Mouse (Mus musculus) adrenal gland, adult 8-10 months (tissue): Measurements from ENCODE around the gene Sectm1b. TPM values are rescaled to one million over a fixed set of nuclear protein-coding genes. Genes with fewer than 3 reads are reported as not detected.
"Not testable (repeated sequence)": the region's sequence is repeated elsewhere in the genome, so short reads cannot be mapped to it uniquely, and the experiment has no call there.

Experiments used
- DNase-seq: peaks from one replicate; pipeline ENCODE4 v3.0.0; 2022
- total RNA-seq, 4 experiments: library from RNA; stranded (reverse); gene quantifications; 2 replicates each; pipeline ENCODE4 v1.2.4; 2022

Sectm1b gene
- total RNA-seq, 4 experiments from 2014 or later: not detected

DNA sequence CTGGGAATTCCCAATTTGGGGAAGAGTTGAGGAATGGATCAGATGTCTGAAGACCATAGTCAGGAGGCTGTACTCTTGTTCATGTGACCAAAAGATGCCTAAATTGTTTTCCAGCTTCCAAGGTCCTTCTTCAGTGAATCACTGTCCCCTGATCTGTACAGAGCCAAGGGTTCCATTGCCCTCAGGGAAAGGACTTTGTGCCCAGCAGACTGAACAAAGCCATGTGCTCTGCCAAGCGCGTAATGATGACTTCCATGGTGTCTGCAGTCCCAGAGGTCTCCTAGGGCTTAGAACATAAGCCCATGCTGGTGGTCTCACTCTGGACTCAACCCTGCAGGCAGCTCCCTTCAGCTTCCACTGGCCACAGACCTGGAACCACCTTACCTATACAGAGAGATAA is 4.5 kb upstream of the Sectm1b start:
- DNase-seq: no peak

DNA sequence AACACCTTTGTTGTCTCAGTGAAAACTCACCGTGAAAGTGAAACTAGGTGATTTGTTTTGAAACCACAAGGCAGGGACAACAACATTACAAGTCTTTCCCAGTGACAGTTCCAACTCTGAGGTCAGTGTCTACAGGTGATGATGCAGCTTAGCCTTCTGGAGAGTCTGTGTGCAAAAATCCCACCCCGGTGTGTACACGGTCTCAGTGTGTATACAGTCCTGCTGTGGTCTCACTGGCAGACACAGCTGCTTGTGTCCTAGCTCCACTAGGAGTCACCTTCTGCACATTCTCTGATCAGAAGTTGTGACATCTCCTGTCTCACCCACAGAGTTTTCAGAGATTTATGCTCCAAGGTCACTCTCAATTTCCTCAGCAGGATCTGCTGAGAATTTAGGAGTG is 828 bp upstream of the Sectm1b start:
- DNase-seq: peak; percentile 26

DNA sequence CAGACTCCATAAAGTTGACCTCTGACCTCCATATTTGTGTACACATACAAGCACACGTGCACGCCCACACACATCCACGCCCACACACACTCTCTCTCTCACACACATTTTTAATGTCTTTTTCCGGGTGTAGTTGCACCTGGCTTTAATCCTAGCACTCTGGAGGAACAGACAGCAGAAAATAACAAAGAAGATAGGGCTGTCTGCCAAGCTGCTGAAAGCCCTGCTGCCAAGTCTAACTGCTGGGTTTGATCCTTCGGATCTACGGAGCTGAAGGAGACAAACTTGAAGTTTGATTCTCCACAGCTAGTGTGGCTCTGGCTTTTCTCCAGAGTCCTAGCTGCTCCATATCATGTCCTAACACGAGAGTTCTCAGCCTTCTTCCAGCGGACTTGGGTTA is 1.8 kb downstream of the Sectm1b start:
- DNase-seq: no peak

DNA sequence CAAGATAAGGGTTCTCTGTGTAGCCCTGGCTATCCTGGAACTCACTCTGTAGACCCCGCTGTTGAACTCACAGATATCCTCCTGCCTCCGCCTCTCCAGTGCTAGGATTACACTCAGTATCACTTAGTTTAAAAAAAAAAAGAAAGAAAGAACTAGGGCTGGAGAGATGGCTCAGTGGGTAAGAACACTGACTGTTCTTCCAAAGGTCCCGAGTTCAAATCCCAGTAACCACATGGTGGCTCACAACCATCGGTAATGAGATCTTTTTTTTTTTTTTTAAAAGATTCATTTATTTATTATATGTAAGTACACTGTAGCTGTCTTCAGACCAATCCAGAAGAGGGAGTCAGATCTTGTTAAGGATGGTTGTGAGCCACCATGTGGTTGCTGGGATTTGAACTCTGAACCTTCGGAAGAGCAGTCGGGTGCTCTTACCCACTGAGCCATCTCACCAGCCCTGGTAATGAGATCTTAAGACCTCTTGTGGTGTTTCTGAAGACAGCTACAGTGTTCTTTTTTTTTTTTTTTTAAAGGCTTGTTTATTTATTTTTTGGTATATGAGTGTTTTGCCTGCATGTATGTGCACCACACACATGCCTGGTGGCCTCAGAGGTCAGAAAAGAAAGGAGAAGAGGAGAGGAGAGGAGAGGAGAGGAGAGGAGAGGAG is 2.8 kb downstream of the Sectm1b start:
- DNase-seq: not testable (repeated sequence)

DNA sequence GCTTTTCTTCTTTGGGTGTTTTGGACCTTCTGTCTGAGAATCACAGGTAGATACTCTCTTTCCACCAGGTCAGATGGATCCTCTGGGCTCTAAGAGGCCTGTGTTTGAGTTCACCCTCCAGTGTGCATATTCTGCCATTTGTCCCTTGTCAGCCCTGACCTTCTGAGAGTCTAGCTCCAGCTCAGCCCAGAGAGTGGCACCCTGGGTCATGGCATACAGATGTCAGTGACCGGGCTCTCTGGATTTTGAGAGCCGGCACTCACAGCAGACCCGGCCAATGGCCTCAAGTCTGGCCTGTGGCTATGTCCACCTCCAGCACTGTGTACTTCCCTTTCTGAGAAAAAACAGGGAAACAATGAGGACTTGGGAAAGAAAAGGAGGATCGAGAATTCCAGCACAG is 3.9 kb downstream of the Sectm1b start:
- DNase-seq: no peak

DNA sequence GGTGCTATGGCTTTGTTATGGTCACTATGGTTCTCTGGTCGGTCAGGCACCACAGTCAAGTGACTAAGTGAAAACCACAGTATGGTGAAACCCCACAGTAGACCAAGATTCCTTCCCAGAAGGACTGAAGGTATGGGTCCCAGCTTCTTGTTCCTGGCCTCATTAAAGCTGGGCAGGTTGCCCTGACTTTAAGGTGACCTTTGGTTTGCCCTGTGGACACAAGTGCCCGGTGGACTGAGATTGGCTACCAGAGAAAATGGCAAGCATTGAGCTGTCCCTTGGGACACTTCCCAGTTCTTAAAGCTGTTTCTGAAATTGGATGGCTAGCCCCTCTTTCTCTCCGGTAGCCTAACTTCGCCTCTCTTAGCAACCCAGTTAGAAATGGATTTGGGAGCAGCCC is 4.4 kb downstream of the Sectm1b start:
- DNase-seq: no peak

DNA sequence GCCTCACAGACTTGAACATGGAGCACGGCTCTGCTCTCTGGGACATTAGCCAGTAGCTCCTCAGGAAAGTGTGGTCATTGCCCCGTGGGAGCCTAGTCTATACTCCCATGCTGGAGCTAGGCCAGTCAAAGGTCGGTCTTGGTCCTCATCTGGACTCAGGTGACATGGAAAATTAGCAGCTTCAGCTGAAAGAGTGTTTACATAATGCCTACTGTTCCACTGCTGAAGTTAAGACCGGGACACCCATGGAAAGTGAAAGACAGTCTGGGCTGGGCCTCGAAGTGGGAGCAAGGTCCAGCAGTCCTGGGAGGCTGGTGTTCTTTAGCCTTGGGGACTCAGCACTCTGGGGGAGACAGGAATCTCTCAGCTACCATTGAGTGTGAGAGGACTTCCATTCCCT is 5.2 kb downstream of the Sectm1b start:
- DNase-seq: no peak

DNA sequence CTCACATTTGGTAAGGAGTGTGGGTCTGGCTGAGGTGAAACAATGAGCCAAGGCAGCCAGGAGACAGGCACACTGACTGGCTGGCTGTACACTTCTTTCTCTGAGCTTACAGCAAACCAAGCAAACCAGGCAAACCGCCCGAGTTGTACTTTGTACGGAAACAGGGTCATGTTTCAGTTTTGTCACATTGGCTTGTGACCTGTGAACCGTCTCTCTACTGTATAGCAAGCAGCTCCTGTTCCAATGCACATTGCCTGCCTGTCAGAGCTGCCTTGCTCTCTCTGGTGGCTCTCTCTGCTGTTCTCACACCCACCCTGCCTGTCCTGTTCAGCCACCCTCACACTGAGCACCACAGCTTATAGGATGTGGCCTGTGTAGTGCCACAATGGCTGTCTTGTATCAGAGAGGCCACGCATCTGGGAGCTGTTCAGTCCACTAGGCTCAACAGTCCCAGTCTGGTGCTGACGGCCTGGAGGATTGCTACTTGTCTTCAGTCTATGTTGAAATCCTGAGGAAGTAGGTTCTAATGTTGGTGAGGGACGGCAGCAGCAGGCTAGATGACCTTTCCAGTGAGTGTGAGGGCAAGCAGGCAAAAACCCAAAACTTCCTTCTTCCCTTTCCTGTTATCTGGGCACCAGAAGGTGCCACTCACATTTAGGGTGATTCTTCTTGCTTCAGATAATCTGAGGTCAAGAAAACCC is 6.7 kb downstream of the Sectm1b start:
- no peak for DNase-seq

DNA sequence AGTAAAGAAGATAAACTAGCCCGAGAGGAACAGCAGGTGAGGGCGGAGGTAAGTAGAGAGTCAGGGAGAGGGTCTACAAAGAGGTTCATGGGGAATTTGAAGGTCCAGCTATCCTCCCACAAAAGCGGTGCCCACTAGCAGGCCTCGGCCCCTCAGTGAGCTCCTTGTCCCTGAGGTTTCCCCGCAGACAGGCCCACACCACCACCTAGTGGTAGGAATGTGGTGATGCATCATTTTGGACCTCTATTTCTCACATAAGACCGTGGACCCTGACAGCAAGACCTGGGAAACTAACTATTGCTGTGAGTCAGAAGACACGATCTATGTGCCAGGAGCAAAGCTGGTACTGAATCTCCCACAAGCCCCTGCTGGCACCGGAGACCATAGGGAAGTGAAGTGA is 9.8 kb downstream of the Sectm1b start:
- DNase-seq: peak; percentile 45

DNA sequence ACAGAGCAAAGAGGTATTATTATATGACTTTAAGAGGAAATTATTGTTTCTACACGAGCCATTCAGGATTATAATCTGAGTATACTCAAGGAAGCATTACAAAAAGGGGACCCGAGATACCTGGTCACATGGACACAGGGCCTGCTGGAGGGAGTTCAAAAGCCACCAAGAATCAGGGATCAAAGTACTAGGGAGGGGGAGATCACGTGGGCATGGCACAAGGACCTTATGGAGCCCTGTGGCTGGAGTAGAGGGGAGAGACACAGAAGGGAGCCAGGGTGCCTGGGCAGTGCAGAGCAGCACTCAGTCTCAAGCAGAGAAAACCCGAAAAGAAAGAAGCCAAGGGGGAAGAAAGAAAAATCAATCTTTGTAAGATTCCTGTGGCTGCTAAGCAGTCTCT is 11.0 kb downstream of the Sectm1b start:
- DNase-seq: no peak

DNA sequence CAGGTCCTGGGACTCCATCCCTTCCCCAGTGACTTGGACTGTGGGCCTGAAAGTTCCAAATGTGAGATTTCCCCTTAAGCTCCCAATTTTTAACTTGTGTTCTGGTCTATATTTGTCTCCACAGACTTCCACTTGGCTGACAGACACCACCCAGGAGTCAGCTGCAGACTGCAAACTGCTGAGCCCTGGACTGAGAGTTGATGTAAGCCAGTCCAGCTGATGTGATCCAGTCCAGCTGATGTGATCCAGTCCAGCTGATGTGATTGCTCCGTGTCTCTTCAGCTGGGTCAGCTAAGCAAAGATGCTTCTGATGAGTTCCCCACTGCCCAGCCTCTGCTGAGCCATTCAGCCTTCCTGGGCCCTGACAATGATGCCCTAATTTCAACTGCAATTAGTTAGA is 11.6 kb downstream of the Sectm1b start:
- DNase-seq: no peak

DNA sequence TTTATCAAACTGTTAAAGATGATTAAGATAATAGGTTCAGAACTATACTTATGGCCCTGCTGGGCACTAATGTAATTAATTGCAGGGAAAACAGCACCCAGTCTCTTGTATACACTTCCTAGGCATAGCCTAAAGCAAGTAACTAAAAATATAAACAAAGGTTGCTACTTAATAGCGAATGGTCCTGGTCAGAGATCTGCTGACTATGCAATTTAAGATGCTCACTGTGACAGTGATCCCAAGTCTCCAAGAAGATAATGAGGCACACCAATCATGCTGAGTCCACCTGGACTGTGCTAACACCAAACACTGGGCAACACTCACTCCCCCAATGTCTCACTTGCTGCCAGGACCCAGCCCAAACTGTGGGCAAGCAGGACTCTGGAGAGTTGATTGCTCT is 13.5 kb downstream of the Sectm1b start:
- DNase-seq: no peak

DNA sequence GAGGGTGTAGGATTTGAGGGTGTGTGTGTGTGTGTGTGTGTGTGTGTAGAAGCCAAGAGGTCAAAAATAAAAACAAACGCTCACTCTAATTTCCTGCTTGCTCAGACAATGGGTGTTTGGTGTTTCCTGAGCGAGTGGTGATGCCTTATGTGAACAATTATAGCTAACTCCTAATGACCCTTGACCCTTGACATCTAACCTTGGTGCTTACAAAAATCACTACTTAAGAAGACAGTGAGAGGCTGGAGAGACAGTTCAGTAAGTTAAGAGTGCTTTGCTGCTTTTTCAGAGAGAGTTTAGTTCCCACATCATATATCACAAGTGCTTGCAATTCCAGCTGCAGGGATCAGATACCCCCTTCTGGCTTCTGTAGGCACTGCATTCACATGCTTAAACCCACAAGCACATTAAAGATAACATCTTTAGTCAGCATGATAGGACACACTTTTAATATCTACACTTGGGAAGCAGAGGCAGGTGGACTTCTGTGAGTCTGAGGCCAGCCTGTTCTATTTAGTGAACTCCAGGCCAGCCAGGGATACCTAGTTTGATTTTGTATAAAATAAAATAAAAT is 15.5 kb downstream of the Sectm1b start:
- no peak for DNase-seq

DNA sequence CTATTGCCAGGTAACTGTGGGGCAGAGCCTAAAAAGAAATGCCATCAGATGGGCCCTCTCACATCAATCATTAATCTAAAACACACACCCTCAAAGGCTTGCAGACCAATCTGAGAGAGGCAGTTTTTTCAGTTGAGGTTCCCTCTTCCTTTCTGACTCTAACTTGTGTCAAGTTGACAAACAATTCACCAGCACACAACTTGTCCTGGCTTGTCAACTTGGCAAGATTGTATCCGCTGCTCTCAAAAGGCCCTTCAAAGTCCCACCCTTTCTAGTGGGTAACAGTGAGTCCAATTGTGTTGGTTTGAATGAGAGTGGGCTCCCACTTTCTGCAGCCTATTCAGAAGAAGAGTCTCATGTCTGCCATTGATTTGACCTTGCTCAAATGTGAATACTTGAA is 18.1 kb downstream of the Sectm1b start:
- no peak for DNase-seq

DNA sequence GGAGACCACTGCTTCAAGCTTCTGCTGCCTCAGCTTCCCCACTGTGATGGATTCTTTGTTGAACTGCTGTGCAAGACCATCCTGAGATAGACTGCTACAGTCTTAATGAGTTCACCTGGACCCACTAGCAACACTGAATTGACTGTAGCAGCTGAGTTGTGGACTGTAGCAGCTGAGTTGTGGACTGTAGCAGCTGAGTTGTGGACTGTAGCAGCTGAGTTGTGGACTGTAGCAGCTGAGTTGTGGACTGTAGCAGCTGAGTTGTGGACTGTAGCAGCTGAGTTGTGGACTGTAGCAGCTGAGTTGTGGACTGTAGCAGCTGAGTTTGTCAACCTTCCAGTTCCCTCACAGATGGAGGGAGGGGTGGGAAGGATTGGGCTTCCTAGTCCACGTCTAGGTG is 20.3 kb downstream of the Sectm1b start:
- not testable (repeated sequence) for DNase-seq

DNA sequence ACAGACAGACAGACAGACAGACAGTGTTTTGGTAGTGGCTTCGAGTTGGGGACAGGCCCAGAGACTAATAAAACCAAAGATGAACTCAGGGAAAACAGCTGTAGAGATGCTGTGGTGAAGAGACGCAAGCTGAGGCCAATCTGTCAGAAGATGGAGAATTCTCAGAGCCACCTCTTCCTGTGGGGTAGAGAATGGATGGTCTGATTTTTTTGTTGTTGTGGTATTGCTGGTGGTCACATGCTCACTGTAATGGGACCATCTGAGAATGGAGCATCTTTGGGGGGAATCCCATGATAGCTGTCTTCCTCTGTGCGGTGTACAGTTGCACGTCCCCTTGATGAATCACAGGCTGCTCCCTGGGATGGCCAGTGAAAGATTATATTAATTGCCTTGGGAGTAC is 20.9 kb downstream of the Sectm1b start:
- no peak for DNase-seq

DNA sequence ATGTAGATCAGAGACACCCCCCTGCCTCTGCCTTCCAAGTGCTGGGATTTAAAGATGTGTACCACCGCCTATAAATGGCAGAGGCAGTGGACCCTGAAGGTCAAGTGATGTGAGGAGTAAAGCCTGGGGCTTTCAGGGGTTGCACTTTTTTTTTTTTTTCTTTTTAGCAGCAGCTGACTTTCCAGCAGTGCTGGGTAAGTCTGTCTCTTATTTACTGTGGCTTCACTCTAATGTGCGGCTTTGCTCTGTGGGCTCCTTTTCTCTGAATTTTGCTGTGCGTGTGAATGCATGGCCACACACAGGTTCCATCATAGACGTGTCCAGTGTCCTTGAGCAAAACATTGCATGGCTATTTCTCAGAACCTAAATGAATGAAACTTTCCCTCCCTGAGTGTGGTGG is 21.7 kb downstream of the Sectm1b start:
- no peak for DNase-seq

DNA sequence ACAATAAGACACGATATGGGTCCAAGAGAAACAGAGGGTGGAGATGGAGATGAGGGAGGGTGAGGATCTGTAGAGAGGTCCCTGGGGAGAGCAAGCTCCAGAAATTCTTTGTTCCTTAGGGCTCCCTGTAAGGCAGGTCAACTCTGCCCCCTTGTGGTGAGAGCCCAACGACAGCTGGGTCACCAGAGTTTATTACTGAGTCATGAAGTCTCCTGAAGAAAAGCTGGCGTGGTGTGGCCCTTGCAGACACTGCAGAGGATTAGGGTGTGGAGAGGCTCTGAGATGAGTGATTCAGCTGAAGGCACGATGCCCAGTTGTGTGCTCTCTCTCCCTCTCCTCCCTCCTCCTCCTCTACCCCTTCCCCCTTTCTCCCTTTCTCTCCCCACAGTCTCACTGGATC is 22.2 kb downstream of the Sectm1b start:
- peak; percentile 79 for DNase-seq

DNA sequence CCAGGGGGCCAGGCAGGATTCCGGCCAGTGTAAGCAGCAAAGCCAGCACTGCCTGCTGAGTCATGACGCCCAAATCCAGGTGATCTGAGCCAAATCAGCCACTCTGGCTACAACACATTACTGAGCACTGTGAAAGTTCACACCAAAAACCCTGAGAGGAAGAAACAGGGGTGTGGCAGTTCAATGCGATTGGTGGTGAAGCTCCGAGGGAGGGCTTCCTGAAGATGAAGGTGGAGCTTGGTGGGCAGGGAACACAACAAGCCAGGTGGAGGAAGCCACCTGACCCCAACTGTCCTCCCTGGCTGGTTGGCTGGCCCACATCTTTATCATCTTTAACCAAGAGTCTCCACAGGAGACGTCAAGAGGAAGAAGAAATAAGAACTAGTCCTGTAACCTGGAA is 24.1 kb downstream of the Sectm1b start, which contains the start of gene Cd7:
Cd7 (minus strand) TSS at position 117 of the 400 bp plus-strand sequence.
- DNase-seq: no peak

DNA sequence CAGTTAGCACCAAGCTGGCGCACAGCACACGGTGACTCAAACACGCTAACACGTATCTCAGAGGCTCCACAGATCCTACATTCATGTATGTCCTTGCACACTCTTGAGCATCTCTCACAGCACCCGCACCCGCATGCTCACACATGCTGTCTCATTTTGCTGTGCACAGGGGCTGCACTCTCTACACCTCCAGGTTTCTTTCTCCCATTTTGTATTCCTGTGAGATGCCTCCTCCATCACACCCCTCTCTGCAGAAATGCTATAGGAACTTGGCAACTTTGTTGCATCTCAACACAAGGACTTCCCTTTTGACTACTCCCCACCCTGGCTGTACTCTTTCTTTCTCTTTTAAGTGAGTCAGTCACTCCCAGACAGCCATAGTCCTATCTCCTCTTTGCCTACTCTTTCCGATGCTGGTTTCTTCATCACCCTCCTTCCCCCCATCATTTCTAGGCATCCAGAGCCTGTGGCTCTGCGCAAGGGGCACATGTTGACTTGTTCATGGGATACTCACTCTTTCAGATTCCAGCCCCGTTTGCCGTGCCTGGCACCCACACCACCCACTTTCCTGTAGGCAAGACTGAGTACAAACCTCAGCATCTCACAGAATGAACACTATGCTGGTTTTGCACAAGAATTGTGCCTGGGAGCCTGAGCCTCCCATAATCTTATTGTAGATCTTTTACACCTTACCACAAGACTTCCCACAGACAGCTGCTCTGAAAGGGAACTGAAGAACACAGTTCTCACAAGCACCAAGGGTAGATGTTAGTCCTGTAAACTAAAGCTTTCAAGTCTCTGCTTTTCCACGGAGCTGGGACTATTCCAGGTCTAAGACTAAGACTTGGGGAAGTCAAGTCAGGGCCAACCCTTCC is 24.8 kb downstream of the Sectm1b start:
- DNase-seq: no peak

DNA sequence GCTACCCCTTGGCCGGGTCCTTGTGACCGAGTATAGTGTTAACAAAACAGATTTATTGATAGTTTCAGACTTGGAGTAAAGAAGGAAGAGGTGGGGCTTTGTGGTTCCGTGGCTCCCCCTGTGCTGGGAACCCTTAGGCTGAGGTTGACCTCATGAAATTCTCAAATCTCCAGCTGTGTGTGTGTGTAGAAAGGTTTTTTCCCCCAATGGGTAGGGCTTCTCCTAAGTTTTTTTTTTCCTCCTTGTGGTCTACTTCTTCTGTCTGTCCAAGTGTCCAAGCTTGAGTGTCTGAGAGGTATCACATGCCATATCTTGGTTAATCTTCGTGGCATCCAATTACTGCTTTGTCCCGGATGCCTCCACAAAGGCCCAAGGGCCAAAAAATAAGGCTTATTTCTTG is 30.3 kb downstream of the Sectm1b start:
- DNase-seq: no peak

DNA sequence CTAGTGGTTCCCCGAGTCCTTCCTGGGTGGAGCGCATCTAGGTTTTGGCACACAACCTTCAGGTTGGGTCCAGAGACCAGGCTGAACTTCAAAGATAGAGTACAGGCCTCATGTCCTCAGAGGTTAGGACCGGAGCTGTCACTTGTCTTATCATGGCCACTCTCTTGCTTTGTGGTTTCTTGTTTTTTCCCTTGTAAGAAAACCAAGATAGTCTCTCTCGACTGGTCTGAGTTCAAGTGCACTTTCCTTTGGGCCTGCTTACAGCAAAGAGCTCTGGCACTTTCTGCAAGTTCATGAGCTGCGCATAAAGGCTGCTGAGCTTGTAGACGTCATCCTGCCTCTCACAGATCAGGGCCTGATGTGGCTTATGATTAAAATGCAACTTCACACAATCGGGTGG is 36.1 kb downstream of the Sectm1b start:
- no peak for DNase-seq

DNA sequence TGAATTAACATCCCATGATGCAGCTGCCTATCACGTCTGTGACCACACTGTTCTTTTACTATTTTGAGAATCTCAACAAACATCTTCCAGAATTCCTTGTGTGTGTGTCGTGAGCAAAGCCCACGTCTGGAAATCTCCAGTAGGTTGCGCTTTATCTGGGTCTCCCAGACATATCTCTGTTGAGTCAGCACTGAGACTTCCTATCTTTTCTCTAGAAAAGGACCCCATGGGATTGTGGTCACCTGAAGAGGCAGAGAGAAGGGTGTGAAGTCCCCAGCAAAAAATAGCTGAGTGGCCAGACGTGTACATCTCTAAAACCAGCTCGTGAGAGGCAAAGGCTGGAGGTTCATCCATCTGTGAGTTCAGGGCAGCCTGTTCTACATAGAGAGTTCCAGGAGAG is 39.2 kb downstream of the Sectm1b start:
- no peak for DNase-seq
